Mouse (Mus musculus): ENCODE measurements around the gene Lcn10.
"Not testable (repeated sequence)": the region's sequence is repeated elsewhere in the genome, so short reads cannot be mapped to it uniquely, and the experiment has no call there.

Gene Lcn10

DNA sequence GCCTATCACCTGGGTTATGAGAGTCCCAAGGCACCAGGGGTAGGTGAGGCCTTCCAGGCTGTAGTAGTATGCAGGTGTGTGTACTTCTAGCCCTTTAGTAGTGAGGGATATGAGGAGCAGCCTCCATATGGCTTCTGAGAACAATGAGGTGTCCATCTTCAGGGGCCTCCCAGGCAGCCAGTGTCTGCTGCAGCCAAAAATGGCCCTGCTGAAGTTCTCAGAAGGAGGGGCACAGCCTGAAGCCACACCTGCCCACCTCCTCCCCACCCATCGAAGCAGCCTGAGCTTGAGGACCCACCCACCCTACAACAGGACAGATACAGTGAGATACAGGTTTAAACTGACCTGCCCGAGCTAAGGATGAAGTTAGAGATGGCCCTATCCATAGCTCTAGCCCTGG lies at the start of gene Lcn10:
Gene Lcn10 (plus strand): TSS at position 301 of the 400 bp plus-strand sequence.
- no peak for DNase-seq (ENCODE audit: low read depth, low spot score)

DNA sequence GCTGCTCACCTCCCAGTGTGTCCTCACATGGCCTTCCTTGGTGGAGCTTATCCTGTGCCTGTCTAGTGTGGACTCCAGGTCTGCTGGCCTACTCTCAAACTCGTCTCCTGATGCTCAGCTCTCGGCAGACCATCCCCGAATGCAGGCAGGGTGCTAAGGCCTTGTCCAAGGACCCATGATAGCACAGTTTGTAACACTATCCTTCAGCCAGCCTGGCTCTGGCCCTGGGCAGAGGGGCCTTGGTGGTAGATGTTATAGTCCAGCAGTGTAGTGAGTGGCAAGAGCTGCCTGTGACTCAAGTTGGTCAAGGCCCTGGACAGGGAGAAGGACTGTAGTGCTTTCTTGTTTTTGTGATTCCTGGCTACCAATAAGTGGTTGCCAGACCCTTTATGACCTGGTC lies 48.9 kb upstream of the Lcn10 start:
- no peak for DNase-seq (ENCODE audit: low read depth, low spot score)

DNA sequence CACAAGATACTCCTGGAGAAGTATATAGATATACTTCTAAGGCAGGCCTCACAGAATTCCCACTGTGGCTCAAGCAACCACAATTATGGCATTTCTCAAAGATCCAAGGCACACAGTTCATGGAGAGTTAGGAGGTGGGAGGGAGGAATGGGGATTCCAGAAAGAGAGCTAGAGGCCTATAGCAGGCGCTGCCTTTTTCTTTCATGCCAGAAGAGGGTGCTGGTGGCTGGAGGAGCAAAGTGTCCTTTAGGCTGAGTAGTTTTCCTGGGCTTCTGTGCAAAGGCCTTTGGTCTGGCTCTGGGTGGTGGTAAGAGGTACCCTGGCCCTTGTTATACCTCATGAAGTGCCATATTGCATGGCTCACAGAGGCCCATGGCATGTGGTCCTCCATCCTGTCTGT lies 48.5 kb upstream of the Lcn10 start:
- DNase-seq (ENCODE audit: low read depth, low spot score), result no peak

DNA sequence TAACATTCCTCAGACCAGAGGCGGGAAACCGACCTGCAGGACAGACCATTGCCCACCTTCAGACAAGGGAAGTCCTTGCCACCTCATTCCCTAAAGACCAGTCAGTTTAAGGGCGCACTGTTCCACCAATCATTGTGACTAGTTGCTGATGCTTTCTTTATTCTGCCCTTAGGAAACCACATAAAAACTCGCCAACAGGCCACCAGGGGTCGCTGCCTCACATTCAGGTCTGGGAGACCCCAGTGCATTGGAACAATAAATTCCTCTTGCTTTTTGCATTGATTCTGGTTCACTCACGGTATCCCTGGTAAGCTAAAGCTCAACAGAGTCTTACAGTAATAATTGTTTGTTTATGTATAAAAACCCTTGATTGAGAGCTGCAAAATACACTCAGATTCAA lies 42.6 kb upstream of the Lcn10 start:
- DNase-seq (ENCODE audit: low read depth, low spot score), result no peak

DNA sequence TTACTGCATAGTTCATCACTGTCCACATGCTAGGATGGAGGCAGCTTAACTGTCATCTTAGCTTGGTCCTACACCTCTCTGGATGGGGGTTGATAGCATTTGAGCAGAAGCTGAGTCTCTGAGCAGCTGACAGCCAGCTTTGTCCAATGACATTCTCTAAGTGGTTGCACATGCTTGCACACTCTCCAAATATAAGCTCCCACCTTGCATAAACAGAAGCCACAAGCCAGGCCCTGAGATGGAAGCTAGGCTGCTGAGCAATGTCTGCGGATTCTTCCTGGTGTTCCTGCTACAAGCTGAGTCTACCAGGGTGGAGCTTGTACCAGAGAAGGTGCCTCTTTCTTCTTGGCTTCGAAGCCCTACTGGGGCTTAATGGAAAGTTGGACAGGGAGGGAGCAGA lies 29.6 kb upstream of the Lcn10 start, which contains the start of gene Lcn8:
Gene Lcn8 (plus strand): TSS at position 219 of the 400 bp plus-strand sequence.
- no peak for DNase-seq (ENCODE audit: low read depth, low spot score)

DNA sequence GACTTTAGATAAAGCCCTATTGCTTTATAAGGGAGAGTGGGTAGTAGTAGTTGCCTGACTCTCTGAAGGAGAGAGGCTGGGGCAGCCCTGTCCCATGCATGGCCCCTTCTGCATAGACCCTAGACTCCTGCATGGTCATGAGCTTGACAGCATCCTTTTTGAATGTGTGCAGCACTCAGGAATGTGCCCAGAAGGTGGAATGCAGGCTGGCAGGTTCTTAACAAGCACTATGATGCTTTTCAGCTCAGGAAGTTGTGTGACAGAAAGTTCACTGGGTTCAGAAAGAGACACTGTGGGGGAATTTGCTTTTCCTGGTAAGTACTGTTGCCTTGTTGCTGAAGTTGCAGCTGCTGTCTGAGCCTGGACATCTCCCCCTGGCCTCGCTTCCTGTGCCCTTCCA lies 28.0 kb upstream of the Lcn10 start:
- no peak for DNase-seq (ENCODE audit: low read depth, low spot score)

DNA sequence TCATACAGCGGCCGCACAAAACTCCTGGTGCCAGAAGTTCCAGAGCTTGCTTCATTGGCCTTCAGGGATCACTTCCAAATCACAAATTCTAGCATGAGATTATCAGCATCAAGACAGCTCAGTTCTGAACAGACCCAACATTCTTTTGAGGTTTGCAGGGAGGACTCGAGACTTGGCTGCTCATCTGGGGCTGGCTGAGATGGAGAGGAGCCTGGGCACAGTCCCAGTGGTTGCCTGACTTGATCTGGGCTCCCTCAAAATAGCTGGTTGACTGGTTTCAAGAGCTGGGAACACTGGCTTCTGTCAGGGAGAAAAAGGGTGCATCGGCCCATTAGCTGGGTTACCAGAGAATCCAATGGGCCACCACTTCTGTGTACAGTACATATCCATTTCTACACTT lies 25.8 kb upstream of the Lcn10 start:
- DNase-seq (ENCODE audit: low read depth, low spot score), result no peak

DNA sequence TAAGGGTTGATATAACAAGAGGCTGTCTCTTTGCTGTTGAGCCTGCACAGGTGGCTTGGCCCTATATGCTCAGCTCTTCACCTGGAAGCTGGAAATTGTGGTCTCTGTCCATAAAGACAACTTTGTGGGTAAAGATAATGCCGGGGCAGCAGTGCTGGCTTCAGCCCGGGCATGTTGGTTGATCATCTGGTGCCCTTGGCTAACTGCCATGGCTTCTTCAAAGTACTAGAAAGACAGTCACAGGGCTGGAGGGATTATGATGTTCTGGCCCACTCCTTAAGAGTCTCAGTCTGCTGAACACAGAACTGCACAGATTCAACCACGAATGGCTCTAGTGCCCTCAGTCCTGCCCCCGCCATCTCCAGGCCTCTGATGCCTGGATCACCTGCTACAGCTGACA lies 25.3 kb upstream of the Lcn10 start:
- DNase-seq (ENCODE audit: low read depth, low spot score), result no peak

DNA sequence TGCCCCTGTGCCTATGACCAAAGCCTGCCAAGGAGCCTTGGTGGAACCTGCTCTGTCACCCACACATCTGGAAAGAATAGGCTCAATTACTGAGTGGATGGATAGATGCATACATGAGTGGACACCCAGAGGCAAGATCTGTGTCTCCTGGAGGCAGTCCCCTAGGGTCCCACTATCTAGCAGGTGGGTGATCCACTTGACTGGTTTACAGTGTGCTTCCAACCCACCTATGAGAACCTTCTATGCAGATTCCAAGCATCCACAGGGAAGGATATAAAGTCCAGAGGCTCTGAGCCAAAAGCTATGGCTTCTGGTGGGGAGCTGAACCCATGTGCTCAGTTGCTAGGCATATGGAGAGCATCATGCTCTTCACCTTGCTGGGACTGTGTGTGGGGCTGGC lies 24.9 kb upstream of the Lcn10 start, which contains the start of gene Lcn5:
Gene Lcn5 (plus strand): TSS at position 301 of the 400 bp plus-strand sequence.
- no peak for DNase-seq (ENCODE audit: low read depth, low spot score)

DNA sequence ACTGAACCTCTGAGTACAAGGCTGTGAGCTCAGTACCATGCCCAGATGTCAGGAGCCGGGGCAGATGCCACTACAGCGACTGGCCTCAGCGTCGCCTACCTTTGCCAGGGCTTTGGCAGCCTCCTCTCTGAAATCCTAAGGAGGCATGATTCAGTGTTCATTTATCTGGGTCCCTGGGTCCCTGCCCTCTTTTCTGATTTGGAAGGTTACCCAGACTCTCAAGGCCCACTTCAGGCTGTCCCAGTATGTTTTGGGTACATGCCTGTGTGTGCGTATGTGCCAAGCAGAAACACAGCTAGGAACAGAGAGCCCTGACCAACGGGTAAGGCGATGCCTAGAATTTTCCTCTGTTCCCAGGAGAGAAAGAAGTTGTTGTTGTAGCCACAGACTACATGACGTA lies 22.2 kb upstream of the Lcn10 start:
- no peak for DNase-seq (ENCODE audit: low read depth, low spot score)

DNA sequence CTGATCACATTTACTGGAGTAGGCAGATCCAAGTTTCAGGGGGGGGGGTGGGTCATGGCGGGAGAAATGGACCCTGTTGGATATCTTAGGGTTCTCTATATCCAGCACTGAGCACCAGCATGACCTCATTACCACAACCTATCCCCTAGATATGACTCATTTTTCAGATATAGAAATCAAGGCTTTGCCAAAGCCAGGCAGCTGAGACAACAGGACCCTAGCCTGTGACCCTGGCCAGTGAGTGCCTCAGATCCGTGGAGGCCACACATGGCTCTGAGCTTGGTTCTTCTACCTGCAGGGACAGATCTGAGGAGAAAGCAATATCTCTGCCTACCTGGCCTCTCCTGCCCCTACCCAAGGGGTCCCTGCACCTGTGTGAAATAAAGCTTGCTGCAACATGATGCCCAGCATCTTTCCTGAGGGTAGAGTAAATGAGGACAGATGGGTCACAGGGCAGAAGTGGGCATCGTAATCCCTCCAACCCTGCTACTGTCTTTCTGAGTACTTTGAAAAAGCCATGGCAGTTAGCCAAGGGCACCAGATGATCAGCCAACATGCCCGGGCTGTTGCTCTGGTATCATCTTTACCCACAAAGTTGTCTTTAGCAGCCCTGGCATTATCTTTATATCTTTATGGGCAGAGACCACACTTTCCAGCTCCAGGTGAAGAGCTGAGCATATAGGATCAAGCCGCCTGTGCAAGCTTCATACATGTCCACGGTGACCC lies 21.1 kb upstream of the Lcn10 start:
- no peak for DNase-seq (ENCODE audit: low read depth, low spot score)

DNA sequence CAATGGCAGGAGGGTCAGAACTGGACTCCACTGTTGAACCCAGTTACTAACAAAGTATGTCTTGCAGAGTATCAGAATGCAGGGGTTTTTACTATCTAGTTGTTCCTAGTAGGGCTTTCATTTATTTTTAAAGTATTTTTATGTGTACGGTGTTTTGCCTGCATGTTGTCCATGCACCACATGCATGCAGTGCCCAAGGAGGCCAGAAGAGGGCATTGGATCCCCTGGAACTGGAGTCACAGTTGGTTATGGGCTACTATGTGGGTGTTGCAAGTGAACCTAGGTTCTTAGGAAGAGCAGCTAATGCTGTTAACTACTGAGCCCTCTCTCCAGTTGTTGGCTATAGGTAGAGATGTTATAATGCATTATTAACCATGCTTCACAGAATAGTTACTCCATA lies 19.0 kb upstream of the Lcn10 start:
- no peak for DNase-seq (ENCODE audit: low read depth, low spot score)

DNA sequence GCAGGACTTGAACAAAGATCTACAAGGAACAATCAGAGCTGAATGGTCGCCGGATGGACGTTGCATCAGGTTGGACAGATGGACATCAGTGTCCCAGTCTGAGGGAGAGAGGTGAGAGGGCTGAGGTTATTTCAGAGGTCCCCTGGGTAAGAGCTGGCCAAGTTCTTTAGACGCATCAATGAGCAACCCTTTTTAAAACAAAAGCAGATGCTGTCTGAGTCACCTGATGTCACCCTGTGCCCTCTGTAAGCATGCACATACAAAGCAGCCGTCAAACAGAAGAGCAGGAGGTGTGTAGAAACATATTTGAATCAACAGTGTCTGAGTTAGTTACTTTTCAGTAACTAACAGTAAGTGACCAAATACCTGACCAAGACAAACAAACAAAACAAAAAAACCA lies 18.4 kb upstream of the Lcn10 start:
- DNase-seq (ENCODE audit: low read depth, low spot score), result no peak

DNA sequence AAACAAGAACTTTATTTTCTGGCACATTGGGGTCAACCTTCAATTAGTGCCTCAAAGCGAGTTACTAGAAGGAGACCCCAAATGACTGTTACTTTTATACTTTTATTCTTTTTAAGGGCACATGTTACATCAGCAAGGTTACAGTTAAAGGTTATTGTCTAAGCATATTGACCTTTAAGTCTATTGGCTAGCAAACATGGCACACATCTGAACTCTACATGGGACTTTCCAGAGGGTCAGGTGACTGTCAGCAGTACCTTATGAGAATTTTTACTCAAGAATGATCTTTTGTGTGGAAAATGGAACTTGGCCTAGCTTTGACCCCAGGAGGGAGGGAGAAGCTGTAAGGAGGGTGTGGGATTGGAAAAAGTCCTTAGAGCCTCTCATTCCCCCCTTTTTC lies 16.0 kb upstream of the Lcn10 start:
- DNase-seq (ENCODE audit: low read depth, low spot score), result no peak

DNA sequence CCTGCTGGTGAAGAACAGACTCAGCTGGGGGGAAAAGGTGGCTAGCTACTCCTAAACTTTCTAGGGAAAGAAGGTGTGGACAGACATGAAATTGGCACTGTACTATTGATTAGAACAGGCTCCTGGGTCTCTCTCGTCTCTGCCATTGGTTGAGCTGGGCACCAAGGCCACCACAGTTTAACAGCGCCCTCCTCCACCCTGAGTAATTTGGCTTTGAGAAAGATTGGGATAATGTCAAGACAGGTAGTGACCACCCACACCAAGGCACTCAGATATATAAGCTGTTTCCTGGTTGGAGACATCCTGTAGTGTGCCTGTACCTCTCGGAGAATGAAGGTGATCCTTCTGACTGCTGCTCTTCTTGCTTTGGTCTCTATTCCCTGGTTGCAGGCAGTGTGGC lies 6.0 kb upstream of the Lcn10 start, which contains the start of gene Lcn6:
Gene Lcn6 (plus strand): TSS at position 301 of the 400 bp plus-strand sequence.
- DNase-seq (ENCODE audit: low read depth, low spot score), result no peak

DNA sequence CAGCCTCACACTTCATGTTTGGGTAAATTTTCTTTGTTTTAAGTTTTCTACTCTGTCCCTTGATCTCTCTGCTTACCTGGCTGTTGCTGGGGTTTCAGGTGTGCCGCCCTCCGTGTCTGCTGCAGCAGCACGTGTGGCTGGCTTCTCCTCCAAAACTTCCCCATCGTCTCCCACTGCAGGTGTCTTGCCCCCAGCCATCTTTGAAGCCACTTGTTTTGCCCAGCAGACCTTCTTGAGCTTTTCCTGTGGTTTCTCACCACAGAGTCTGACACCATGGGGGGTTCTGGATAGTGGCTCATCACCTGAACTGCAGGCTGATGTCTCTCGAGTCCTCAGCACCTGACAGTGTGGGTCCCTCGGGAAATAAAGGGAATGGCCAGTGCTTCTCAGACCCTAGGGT lies 3.0 kb upstream of the Lcn10 start:
- DNase-seq (ENCODE audit: low read depth, low spot score), result no peak

DNA sequence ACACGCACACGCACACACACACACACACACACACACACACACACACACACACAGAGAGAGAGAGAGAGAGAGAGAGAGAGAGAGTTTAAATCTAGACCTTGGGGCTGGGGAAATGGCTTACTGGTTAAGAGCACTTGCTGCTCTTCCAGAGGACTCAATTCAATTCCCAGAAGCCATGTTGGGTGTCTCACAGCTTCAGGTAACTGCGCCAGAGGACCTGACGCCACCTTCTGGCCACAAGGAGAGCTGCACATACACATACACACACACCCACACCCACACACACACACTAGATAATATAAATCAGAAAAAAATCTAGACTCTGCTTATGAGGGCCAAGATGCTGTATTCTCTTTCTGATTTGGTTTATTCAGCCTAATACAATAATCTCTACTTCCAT lies 4.4 kb downstream of the Lcn10 start:
- no peak for DNase-seq (ENCODE audit: low read depth, low spot score)

DNA sequence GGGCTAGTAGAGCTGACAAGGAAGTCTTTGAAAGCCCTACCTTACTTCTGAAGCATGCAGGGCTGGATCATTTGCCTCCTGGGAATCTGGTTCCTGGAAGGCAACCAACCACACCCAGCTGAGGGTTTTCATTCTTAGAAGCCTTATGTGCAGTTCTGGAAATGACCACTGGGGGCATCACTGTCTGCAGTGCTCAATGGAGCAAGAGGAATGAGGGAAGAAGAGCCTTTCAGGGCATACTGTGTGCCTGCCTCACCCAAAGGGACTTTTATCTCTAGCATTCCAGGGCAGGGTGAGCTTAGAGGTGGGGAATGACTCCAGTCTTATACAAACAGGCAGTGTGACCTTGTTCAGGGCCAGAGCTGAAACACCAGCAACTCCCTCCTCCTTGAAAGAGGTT lies 12.1 kb downstream of the Lcn10 start:
- peak; percentile 47 for DNase-seq (ENCODE audit: low read depth, low spot score)

DNA sequence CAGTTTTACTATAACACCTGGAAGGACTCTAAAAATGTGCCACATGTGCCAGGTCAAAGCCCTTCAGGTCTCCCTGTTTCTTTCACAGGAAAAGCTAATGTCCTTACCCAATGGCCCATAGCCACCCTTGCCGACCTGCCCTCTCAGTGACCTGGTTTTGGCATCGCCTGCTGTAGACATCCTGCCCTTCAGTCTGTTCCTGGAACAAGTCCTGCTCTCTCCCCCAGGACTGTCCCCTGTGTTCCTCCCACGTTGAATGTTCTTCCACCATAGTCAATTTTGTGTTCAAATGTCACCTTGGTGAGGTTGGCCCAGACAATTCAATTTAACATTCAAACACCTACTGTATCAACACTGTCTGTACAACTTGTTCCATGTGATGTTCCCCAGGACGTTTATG lies 14.4 kb downstream of the Lcn10 start:
- no peak for DNase-seq (ENCODE audit: low read depth, low spot score)

DNA sequence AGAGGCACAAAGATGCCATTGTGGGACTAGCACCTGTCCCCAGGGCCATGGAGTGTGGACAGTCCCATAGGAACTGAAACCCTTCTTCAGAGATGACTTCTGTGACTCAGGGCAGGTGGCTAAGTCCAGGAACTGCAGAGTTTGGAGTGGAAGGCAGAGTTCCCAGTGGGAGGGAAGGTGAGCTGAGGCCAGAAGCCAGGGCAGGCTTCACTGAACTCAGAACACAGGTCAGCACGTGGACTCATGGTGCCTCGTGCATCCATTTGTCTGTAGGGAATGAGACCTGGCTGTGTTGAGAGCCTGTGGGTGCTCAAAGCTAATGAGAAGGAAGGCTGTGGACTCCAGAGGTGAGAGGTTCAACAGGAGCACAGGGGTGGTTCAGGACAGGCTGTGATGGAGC lies 16.2 kb downstream of the Lcn10 start:
- no peak for DNase-seq (ENCODE audit: low read depth, low spot score)

DNA sequence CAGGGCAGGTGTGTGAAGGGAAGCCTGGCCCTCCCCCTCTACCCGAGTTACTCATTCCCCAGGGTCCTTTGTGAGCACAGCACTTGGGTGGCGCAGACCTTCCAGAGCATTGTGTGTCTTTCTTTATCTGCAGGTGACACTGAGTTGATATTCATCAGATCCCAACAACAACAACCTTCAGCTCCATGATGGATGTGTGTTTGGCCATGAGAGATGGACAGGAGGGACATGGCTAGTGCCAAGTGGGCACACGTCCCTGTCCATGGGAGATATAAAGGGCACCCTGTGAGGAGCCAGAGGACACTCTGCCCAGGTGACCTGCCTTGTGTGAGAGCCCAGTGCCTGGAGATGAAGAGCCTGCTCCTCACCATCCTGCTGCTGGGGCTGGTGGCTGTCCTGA lies 17.2 kb downstream of the Lcn10 start, which contains the start of gene Obp2a:
Gene Obp2a (plus strand): TSS at position 301 of the 400 bp plus-strand sequence.
- not testable (repeated sequence) for DNase-seq (ENCODE audit: low read depth, low spot score)

DNA sequence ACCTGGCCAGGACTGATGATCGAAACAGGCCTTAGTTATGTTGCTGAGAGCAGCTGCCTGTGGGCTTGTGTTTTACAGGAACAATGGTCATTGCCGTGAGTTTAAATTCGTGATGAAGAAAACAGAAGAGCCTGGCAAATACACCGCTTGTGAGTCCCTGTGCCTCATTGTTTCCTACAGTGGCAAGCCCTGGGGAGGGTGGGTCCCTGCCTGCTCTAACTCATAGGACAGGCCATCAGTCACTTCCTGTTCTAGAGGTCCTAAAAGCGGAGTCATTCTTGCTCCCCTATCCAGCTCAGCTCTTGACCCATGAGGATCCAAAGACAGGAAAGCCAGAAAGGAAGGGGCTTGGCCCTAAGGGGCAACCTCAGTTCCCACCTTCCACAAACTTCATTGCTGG lies 18.5 kb downstream of the Lcn10 start:
- DNase-seq (ENCODE audit: low read depth, low spot score), result no peak

DNA sequence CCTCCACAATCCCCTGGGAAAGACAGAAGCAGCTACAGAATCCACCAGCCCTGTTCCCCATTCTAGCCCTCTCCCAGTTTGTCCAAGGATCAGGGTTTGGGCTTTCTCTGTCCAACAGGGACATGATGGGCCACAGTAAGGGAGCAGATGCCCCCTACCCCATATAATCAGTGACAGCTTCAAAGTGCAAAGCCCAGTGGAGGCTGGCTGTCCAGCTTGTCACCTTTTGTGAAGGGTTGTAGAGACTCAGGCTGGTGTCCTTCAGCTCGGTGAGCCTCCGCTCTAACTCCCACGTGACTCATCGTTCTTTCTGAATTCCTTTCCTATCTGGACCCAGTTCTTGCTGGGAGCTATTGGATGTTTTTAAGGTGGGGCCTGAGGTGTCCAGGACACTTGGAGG lies 21.2 kb downstream of the Lcn10 start:
- no peak for DNase-seq (ENCODE audit: low read depth, low spot score)

Measured in c-Kit-negative CD71-positive TER-119-positive erythroid progenitor cells, embryonic 14.5 days (primary cell).